Mouse (Mus musculus) C2C12 (cell line): ENCODE measurements at regions not wholly inside any gene's neighbourhood (a gene's known extent, or its start where the extent isn't known, plus 50 kb on each side); places are given as distances from the start of the nearest gene placed in this dataset.
"Not testable (repeated sequence)": the region's sequence is repeated elsewhere in the genome, so short reads cannot be mapped to it uniquely, and the experiment has no call there.

ENCODE experiments used
- H3K27me3 ChIP-seq: one replicate; pipeline ENCODE4 v1.6.1; 2011; ENCODE audit not compliant: control insufficient read depth, insufficient read depth, insufficient read length
- H3K36me3 ChIP-seq: one replicate; pipeline ENCODE4 v1.6.1; 2011; ENCODE audit not compliant: control insufficient read depth, insufficient read depth
- H3K4me3 ChIP-seq: one replicate; pipeline ENCODE4 v1.5.1; 2011; ENCODE audit warnings: mild to moderate bottlenecking, control low read depth; ENCODE audit not compliant: poor library complexity, insufficient read depth, severe bottlenecking
- H3K79me2 ChIP-seq: one replicate; pipeline ENCODE4 v1.6.1; 2011; ENCODE audit not compliant: control insufficient read depth, insufficient read depth
- H3K79me3 ChIP-seq: one replicate; pipeline ENCODE4 v1.6.1; 2011; ENCODE audit warnings: low read depth, control low read depth
- H3ac ChIP-seq: one replicate; pipeline ENCODE3; 2011; ENCODE audit warnings: low read depth; ENCODE audit not compliant: control insufficient read depth, insufficient read length

DNA sequence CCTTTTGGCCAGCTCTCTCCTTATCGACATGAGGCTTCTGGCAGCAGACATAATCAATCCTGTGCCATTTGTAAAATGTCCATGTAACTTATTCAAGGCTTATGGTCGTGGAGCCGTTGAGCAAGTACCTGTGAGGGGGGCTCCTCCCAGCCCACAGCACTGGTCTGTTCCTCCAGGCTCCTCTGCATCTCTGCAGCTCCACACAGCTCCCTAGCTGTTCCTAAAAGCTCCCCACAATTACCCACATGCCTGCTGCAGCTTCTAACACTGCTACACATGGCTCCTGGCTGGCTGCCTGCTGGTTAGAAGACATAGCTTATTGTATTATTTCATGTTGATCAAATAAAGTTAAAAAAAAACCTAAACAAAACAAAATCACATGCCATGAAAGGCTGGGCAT, 77.9 kb downstream of the Tcp10c start:
- H3K79me3 ChIP-seq, H3K79me2 ChIP-seq, H3K27me3 ChIP-seq, H3K36me3 ChIP-seq, H3ac ChIP-seq, H3K4me3 ChIP-seq: not testable (repeated sequence)

- H3ac ChIP-seq, H3K4me3 ChIP-seq, H3K27me3 ChIP-seq, H3K36me3 ChIP-seq, H3K79me3 ChIP-seq, H3K79me2 ChIP-seq: not testable (repeated sequence)
Observed at GRCm38 (mm10) chr17:13434146-13434545, 79.8 kb downstream of the Tcp10c start.

DNA sequence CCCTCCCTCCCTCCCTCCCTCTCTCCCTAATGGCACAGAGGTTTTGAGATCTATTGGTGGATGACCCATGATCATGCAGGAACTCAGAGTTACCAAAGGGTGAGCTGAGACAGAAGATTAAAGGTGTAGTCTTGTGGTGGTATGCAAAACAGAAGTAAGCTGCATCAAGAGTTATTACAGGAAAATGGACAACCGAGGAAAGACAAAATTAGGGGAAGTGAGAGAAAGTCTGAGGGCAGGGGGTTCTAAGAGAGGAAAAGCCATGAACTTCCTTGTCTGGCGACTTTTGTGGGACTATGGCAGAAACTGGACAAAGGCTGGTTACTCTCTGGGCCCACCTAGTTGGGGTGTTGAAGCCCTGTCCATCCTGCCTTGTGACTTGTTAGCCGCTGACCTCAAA, 84.4 kb downstream of the Tcp10c start:
- H3K36me3 ChIP-seq, H3K79me2 ChIP-seq, H3K4me3 ChIP-seq, H3K79me3 ChIP-seq, H3K27me3 ChIP-seq, H3ac ChIP-seq: not testable (repeated sequence)

GRCm38 (mm10) chr17:13440708-13441530, 86.5 kb downstream of the Tcp10c start:
- H3K4me3 ChIP-seq, H3ac ChIP-seq, H3K79me2 ChIP-seq, H3K36me3 ChIP-seq, H3K27me3 ChIP-seq, H3K79me3 ChIP-seq: not testable (repeated sequence)

DNA sequence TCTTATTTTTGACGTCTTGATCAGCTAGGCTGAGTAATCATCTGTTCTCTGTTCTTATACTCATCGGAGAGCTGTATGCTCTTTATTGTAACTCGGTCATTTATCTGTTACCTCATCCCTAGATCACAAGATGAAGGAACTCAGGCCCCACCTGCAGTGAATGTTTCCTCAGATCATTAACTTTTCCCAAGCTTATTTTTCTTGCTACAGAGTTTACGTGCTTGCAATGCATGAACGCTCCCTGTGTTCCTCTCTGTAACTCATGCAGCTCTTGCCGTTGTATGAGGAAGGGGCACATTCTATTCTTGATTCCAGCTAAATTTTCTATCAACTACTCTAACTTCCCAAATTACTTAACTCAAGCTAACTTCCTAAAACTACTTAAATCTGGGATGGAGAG, 87.9 kb downstream of the Tcp10c start:
- H3K27me3 ChIP-seq, H3ac ChIP-seq, H3K79me3 ChIP-seq, H3K36me3 ChIP-seq, H3K79me2 ChIP-seq, H3K4me3 ChIP-seq: not testable (repeated sequence)

GRCm38 (mm10) chr17:13456869-13457600, 102.7 kb downstream of the Tcp10c start:
- not testable (repeated sequence) for H3K4me3 ChIP-seq

DNA sequence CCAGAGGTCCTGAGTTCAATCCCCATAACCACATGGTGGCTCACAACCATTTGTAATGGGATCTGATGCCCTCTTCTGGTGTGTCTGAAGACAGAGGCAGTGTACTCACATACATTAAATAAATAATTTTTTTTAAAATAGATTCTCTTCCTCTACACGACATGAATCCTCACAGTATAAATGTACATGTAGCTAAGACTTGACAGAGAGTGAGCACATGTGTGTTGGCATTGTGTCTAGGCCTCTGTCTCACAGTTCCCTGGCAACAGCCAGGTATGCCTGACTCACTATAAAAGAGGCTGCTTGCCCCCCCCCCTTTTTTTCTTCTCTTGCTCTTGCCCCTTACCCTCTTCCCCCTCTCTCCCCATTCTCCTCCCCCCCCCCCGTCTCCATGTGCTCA, 103.6 kb downstream of the Tcp10c start:
- not testable (repeated sequence) for H3K36me3 ChIP-seq, H3K4me3 ChIP-seq, H3ac ChIP-seq, H3K79me2 ChIP-seq, H3K79me3 ChIP-seq, H3K27me3 ChIP-seq

More at GRCm38 (mm10) chr17:13456869-13457600, 102.7 kb downstream of the Tcp10c start:
- not testable (repeated sequence) for H3K36me3 ChIP-seq, H3K79me2 ChIP-seq, H3K79me3 ChIP-seq, H3K27me3 ChIP-seq, H3ac ChIP-seq

- H3ac ChIP-seq, H3K79me3 ChIP-seq, H3K36me3 ChIP-seq, H3K4me3 ChIP-seq, H3K79me2 ChIP-seq, H3K27me3 ChIP-seq: not testable (repeated sequence)
Observed at GRCm38 (mm10) chr17:13458814-13459213, 104.4 kb downstream of the Tcp10c start.

DNA sequence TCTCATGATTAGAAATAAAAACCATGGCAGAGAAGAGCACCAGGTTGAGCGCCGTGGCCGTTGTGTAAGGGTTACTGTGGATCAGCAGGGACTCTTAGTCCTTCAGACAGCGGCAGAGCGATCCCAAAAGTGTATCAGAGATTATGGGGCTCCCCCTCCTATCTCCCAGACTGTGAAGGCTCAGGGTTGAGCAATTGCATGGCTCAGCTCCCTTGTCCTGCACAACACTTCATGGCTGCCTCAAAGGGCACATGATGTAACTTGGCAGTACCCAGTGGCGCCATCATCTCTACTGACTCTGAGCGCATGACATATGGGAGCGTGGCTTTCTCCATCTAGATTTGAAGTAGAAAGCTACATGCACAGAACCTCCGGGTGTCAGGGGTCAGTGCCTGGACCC, 108.3 kb downstream of the Tcp10c start:
- H3K79me3 ChIP-seq, H3K79me2 ChIP-seq, H3K27me3 ChIP-seq, H3K36me3 ChIP-seq, H3ac ChIP-seq, H3K4me3 ChIP-seq: not testable (repeated sequence)

- H3K36me3 ChIP-seq, H3K4me3 ChIP-seq, H3K27me3 ChIP-seq, H3ac ChIP-seq, H3K79me2 ChIP-seq, H3K79me3 ChIP-seq: not testable (repeated sequence)
Observed at GRCm38 (mm10) chr17:13465822-13466221, 111.5 kb downstream of the Tcp10c start.

DNA sequence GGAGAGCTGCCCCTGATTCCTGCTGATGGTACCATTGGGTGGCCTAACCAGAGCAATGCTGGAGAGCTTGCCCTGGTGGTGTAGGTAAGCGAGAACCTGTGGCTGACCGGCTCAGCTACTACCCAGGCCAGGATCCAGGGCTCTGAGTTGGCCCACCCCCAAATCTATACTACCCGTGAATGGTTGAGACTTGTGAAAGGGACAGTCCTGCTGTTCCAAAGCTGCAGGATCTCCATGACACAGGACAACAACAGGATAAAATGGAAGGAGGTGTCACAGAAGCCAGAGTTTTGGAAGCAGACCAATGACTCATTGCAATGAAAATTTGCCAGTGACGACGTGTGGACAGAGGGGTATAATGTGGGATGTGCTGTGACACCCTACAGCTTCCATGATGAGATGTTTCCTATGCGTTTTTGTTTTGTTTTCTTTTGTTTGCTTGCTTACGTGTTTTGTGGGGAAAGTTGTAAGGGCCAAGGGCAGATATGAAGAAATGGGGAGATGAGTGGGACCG, 115.6 kb downstream of the Tcp10c start:
- not testable (repeated sequence) for H3K79me3 ChIP-seq, H3K27me3 ChIP-seq, H3K79me2 ChIP-seq, H3ac ChIP-seq, H3K4me3 ChIP-seq, H3K36me3 ChIP-seq
